Mouse (Mus musculus) liver, embryonic 14.5 days (tissue): Measurements from ENCODE around the gene Aip. TPM values are rescaled to one million over a fixed set of nuclear protein-coding genes. Genes with fewer than 3 reads are reported as not detected.

Experiments used
- ATAC-seq: fragments of 200-750 bp; cut with Nextera tagmentation; 2 replicates; pipeline ENCODE4 v1.8.0; 2017; ENCODE audit warnings: moderate number of reproducible peaks, mild to moderate bottlenecking, moderate library complexity; ENCODE audit not compliant: insufficient read depth
- DNase-seq, 3 experiments: peaks; one replicate each; pipeline ENCODE4 v3.0.0-alpha.2; 2012 to 2013; ENCODE audit warnings: low read depth in 3 of 3, low spot score in 3 of 3
- H3K27ac ChIP-seq: fragments of 300-500 bp; sonication (generic); 2 replicates; pipeline ENCODE4 v1.5.1; 2014; ENCODE audit warnings: moderate library complexity, mild to moderate bottlenecking, control low read depth, inconsistent platforms
- H3K27me3 ChIP-seq: fragments of 300-500 bp; sonication (generic); 2 replicates; pipeline ENCODE4 v1.6.1; 2014; ENCODE audit warnings: mild to moderate bottlenecking, low read length, moderate library complexity; ENCODE audit not compliant: control insufficient read depth, insufficient read depth
- H3K36me3 ChIP-seq: fragments of 300-500 bp; sonication (generic); replicated peaks from 2 replicates; pipeline ENCODE4 v1.6.1; 2014; ENCODE audit warnings: low read depth; ENCODE audit not compliant: control insufficient read depth, insufficient read depth
- H3K4me1 ChIP-seq, 2 experiments: fragments of 200-500 bp in 1 of 2; fragments of 300-500 bp in 1 of 2; sonication (generic) in 1 of 2; replicated peaks; 2 replicates each; pipeline ENCODE4 v1.6.1; 2012 to 2014; ENCODE audit warnings: antibody characterized with exemption in 1 of 2, inconsistent platforms in 1 of 2, low read length in 1 of 2; ENCODE audit not compliant: control insufficient read depth in 2 of 2, insufficient read depth in 2 of 2
- H3K4me2 ChIP-seq: fragments of 300-500 bp; sonication (generic); 2 replicates; pipeline ENCODE4 v1.6.1; 2014; ENCODE audit warnings: low read depth, mild to moderate bottlenecking, control low read depth, moderate library complexity
- H3K4me3 ChIP-seq, 2 experiments: fragments of 200-500 bp in 1 of 2; fragments of 300-500 bp in 1 of 2; sonication (generic) in 1 of 2; 2 replicates each; pipeline ENCODE4 v1.5.1; 2012 to 2014; ENCODE audit warnings: low read depth in 2 of 2, low read length in 2 of 2, mild to moderate bottlenecking in 2 of 2, control low read depth in 1 of 2, inconsistent platforms in 1 of 2, moderate library complexity in 1 of 2; ENCODE audit not compliant: insufficient read depth in 1 of 2
- H3K9ac ChIP-seq: fragments of 300-500 bp; sonication (generic); replicated peaks from 2 replicates; pipeline ENCODE4 v1.6.1; 2014; ENCODE audit warnings: mild to moderate bottlenecking, control low read depth, moderate library complexity
- H3K9me3 ChIP-seq: fragments of 300-500 bp; sonication (generic); 2 replicates; pipeline ENCODE4 v1.6.1; 2016; ENCODE audit warnings: low read length, mixed read lengths; ENCODE audit not compliant: control insufficient read depth
- CTCF ChIP-seq: IDR thresholded peaks from 2 replicates; pipeline ENCODE4 v1.5.1; 2016; ENCODE audit warnings: antibody characterized with exemption, low read depth, control low read depth
- EP300 ChIP-seq: IDR thresholded peaks from 2 replicates; pipeline ENCODE4 v1.6.1; 2016; ENCODE audit warnings: antibody characterized with exemption, low read depth
- WGBS: fragments of 180-500 bp; shearing (Covaris S2); extraction: QIAGEN DNeasy Blood & Tissue Kit; methylation state at CpG from one replicate; pipeline ENCODE4 v1.1.7; 2014; ENCODE audit not compliant: insufficient replicate concordance; 5-methylcytosine and 5-hydroxymethylcytosine counted together
- polyA plus RNA-seq, 2 experiments: library from polyadenylated mRNA; depleted of rRNA in 1 of 2; stranded (reverse) in 1 of 2; unstranded in 1 of 2; fragments of >200 nt; fragmentation: Nextera tagmentation in 1 of 2; extraction: Ambion mirVana in 1 of 2; gene quantifications; 2 replicates each; pipeline versions ENCODE4 v1.2.1 to v1.2.3; 2012 to 2014

Aip gene
- polyA plus RNA-seq, 2 experiments = 29.4 to 33.2 TPM

DNA sequence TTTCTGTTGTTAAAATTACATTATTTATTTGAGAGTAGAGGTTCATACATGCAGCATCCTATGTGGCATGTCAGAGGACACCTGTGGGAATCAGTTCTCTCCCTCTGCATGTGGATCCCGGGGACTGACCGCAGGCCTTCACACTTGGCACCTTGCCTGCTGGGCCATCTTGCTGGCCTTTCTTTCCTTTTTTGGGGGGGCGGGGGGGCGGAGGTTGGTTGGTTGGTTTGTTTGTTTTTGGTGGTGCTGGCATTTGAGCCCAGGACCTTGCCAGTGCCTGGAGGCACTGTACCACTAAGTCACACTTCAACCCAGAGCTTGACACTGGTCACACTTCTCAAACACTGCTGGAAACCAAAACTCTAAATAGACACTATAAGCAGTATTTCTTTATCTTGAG, 8.7 kb upstream of the Aip start:
- peaks cover 19 to 24% of the 10 kb centered on the region in 2 experiments for H3K4me1 ChIP-seq
- H3K27me3 ChIP-seq = no peaks in the 10 kb centered on the region; the same call in 1 of the 2 replicates
- no peak overlapping the region for H3K4me3 ChIP-seq
- WGBS = 78% methylated on average over 4 of the region's 4 CpGs
- no peak overlapping the region for H3K27ac ChIP-seq
- DNase-seq (no peak), ATAC-seq (no peak)
- TF ChIP-seq EP300 (no peak), CTCF (no peak)
- no peak overlapping the region for H3K9ac ChIP-seq
- H3K4me2 ChIP-seq = no peak overlapping the region
- no peaks in the 10 kb centered on the region for H3K9me3 ChIP-seq
- H3K36me3 ChIP-seq = peaks cover 17% of the 10 kb centered on the region

DNA sequence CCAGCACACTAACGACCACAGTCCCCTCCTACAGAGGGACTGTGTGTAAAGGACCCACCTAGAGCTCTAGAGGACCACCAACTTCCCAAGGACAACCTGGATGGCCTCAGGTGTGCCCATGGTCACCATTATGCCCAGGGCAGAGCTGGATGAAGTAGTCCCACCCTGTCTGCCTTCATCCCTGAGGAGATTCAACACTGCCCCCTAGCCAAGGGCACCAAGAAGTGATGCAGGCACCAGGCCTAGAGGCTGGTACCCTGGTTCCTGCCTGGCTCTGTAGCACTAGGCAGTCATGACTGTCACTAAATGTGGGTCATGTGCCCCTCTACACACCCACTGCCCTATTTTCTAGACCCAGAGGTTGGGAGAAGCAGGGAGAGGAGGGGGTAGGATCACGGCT, 6.1 kb upstream of the Aip start:
- Histone ChIP-seq H3K9me3 (no peaks in the 10 kb centered on the region), H3K36me3 (peaks cover 29% of the 10 kb centered on the region), H3K4me1 (peaks cover 28 to 33% of the 10 kb centered on the region in 2 experiments), H3K27me3 (no peaks in the 10 kb centered on the region), H3K4me3 (no peak overlapping the region; a peak in 1 of 4 replicates), H3K4me2 (peak overlapping the region; percentile 78), H3K9ac (peak overlapping the region; percentile 80), H3K27ac (peak overlapping the region; percentile 77)
- 78% methylated on average over 2 of the region's 2 CpGs for WGBS
- DNase-seq (no peak), ATAC-seq (peak; percentile 42; the same call in 1 of the 2 replicates)
- TF ChIP-seq EP300 (no peak), CTCF (peak; percentile 78)

DNA sequence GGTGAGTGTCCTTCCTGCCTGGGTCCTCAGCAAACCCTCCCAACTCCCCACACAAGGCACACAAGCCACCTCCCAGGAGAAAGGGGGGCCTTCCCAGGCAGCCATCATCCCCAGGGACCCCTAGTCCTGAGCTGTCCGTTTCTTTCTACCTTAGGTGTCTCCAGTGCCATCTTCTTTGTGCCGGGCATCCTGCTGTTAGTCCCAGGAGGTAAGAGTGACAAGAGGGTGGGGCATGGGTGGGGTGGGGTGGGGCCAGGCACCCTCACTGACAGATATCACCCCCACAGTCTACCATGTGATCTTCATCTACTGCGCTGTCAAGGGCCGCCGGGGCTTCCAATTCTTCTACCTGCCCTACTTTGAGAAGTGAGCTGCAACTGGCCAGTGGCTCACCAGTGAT, 5.4 kb upstream of the Aip start:
- Histone ChIP-seq H3K9ac (peak overlapping the region; percentile 80), H3K4me3 (peak overlapping the region; percentile 69 to 97), H3K27ac (peak overlapping the region; percentile 77), H3K9me3 (no peaks in the 10 kb centered on the region), H3K36me3 (peaks cover 29% of the 10 kb centered on the region), H3K4me1 (peaks cover 28 to 38% of the 10 kb centered on the region in 2 experiments), H3K4me2 (peak overlapping the region; percentile 78), H3K27me3 (no peaks in the 10 kb centered on the region)
- DNase-seq (peak in 2 of 3 experiments; percentile 61 to 63), ATAC-seq (peak; percentile 83)
- WGBS = 13% methylated on average over 5 of the region's 5 CpGs
- TF ChIP-seq EP300 (no peak), CTCF (no peak)

DNA sequence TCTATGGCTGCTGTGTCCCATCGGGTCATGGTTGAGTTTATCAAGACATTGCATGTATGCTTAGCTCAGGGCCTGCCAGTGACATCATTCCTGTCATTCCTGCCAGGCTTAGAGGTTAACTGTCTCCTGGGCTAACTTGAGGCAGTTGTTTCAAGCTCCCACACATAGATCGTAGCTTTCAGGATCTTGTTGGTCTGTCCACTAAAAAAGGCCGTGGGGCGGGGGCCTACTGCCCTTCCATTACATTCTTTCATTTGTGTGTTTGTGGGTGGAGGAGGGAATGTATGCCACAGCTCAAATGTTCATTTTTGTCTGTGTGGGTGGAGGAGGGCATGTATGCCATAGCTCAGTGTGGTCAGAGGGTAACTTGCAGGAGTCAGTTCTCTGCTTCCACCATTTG, 4.4 kb upstream of the Aip start:
- peak overlapping the region; percentile 78 for H3K4me2 ChIP-seq
- no peaks in the 10 kb centered on the region for H3K9me3 ChIP-seq
- no peaks in the 10 kb centered on the region for H3K27me3 ChIP-seq
- ATAC-seq (no peak), DNase-seq (no peak)
- 70% methylated on average over 4 of the region's 4 CpGs for WGBS
- H3K4me3 ChIP-seq = peak overlapping the region; percentile 42 to 69
- peak overlapping the region; percentile 77 for H3K27ac ChIP-seq
- peaks cover 29% of the 10 kb centered on the region for H3K36me3 ChIP-seq
- H3K9ac ChIP-seq = peak overlapping the region; percentile 80
- peaks cover 28 to 37% of the 10 kb centered on the region in 2 experiments for H3K4me1 ChIP-seq
- TF ChIP-seq CTCF (no peak), EP300 (no peak)

DNA sequence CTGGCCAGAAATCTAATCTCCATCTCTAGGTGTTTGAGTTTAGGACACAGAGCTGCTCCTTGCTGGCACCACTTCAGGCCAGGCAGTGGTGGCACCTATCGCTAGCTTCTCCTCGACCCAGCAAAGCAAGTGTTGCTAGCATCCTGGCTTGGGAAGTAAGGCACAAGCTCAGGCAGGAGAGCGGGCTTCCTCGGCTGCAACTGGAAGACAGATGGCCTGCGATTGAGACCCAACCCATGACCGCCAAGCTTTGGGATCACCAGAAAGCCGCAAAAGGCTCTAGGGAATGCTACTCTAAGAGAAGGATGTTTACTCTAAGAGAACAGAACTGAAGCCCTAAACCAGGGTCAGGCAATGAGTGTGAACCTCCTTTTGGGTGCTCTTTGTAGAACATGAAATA, 3.8 kb upstream of the Aip start:
- H3K4me2 ChIP-seq = peak overlapping the region; percentile 78
- peaks cover 29% of the 10 kb centered on the region for H3K36me3 ChIP-seq
- H3K27ac ChIP-seq = peak overlapping the region; percentile 77

More for the DNA sequence above, 3.8 kb upstream of the Aip start:
- DNase-seq (no peak), ATAC-seq (no peak)
- no peak for TF ChIP-seq CTCF
- TF ChIP-seq EP300 = no peak
- no peak overlapping the region for H3K4me3 ChIP-seq
- H3K27me3 ChIP-seq = no peaks in the 10 kb centered on the region
- H3K9me3 ChIP-seq = no peaks in the 10 kb centered on the region
- 91% methylated on average over 7 of the region's 7 CpGs for WGBS
- H3K4me1 ChIP-seq = peaks cover 34 to 40% of the 10 kb centered on the region in 2 experiments
- H3K9ac ChIP-seq = no peak overlapping the region
